Mouse (Mus musculus) megakaryocyte progenitor cell, adult 5-6 weeks (primary cell): ENCODE results near the gene Pon3. TPM values are rescaled to one million over a fixed set of nuclear protein-coding genes. Genes with fewer than 3 reads are reported as not detected.
"Not testable (repeated sequence)": the region's sequence is repeated elsewhere in the genome, so short reads cannot be mapped to it uniquely, and the experiment has no call there.

Experiments used
- ATAC-seq: replicated peaks from 2 replicates; pipeline ENCODE4 v1.8.0; 2016; ENCODE audit warnings: mild to moderate bottlenecking, moderate TSS enrichment, inconsistent platforms; ENCODE audit not compliant: poor library complexity
- total RNA-seq, 2 experiments: library from RNA; stranded (forward) in 1 of 2; stranded (reverse) in 1 of 2; fragments of 157-497, 149-512 nt in 1 of 2; fragments of 200-1000 nt in 1 of 2; gene quantifications; 2 replicates each; pipeline versions ENCODE4 v1.2.3 to v1.2.4; 2015 to 2017

Gene Pon3
- total RNA-seq, 2 experiments from 2014 or later, result 16.6 to 25.0 TPM

- no peak for ATAC-seq
Observed at GRCm38 (mm10) chr6:5255291-5255690, 795 bp downstream of the Pon3 start.

GRCm38 (mm10) chr6:5254869-5255268, 1.2 kb downstream of the Pon3 start:
- ATAC-seq, result no peak

DNA sequence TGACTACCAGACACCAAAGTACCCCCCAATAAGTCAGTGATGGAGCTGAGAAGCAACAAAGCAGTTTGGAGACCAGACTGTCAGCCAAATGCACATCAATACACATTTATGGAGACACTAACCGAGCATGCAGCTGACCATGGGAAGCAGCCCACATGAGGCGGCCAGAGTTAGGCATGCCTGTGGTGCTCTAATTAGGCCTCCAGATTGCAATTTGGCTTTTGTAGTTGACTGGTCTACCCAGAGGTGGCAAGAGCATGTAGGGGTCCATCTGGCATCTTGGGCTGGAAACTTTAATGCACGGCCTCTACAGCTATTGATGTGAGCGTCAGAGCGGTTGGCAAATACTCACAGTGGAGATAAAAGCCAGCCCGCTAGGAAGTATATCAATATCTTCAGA, 10.2 kb downstream of the Pon3 start:
- no peak for ATAC-seq

DNA sequence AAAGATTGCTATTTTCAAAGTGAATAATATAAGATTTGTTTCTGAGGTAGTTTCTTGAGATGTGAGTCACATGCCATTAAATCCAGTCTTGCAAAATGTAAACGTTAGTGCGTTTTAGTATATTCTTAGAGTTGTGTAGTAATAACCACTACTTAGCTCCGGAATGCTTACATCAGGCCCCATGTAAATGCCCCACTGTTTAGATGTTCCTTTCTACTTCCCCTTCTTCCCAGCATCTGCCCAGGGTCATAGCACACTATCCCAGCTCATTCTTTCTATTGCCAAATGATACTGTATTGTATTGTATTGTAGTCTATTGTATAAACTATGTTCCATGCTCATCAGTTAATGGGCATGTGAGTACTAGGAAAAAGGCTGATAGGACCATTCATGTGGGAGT, 17.3 kb downstream of the Pon3 start:
- ATAC-seq, result peak; percentile 70

DNA sequence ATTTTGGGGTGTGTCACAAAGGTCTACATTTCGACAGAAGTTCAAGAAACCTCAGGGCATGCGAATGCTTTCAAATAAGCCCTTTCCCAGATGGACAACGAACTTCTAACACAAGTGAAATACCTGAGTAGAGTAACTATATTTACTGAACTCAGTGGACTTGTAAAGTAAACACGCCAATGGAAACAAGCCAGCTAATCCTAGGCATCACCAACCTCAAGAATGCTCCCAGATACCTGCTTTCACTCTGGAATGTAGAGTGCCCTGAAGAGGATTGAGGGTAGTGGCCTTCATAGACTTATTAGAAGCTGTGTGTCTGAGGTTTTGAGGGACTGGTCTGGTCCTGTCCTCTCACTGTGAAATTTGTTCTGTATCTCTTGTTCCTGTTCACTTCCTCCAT, 18.6 kb downstream of the Pon3 start:
- ATAC-seq, result no peak

- ATAC-seq, result no peak
Observed at GRCm38 (mm10) chr6:5236843-5237371, 19.2 kb downstream of the Pon3 start.

GRCm38 (mm10) chr6:5234563-5234962, 21.5 kb downstream of the Pon3 start:
- ATAC-seq, result peak; percentile 56

DNA sequence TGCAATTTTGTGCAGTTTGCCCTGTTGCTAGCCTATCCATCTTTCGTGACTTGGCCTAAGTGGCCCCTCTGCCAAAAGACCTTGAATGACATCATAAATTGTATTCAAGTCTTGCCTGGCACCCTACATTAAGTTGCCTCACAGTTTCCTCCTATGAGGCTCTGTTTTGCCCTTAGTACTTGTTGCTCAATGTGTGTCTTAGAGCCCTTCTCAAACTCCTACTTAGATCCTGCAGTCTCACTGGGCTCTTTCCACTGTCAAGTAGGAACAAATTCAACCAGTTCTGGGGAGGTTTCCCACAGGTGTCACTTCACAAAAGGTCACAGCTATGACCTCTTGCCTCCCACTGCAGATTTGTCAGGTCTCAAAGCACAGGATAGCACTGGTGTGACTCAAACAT, 22.3 kb downstream of the Pon3 start:
- ATAC-seq, result peak; percentile 86

- ATAC-seq, result no peak
Observed at GRCm38 (mm10) chr6:5232022-5232421, 24.1 kb downstream of the Pon3 start.

- ATAC-seq, result no peak
Observed at GRCm38 (mm10) chr6:5230261-5230660, 25.8 kb downstream of the Pon3 start.

GRCm38 (mm10) chr6:5223551-5223950, 32.5 kb downstream of the Pon3 start:
- not testable (repeated sequence) for ATAC-seq

- ATAC-seq, result no peak
Observed at GRCm38 (mm10) chr6:5222080-5222479, 34.0 kb downstream of the Pon3 start.

DNA sequence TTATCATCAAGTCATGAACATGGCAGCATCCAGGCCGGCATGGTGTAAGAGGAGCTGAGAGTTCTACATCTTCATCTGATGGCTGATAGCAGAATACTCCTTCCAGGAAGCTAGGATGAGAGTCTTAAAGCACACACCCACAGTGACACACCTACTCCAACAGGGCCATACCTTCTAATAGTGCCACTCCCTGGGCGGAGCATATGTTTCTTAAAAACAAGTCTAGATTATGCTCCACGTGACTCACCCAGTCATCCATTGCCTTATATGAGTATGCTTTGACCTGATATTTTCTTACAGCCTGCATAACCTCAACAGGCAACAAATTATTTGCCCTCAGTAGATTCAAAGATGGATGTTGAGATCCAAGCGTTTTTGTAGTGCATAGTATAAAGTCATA, 37.9 kb downstream of the Pon3 start:
- ATAC-seq, result no peak

DNA sequence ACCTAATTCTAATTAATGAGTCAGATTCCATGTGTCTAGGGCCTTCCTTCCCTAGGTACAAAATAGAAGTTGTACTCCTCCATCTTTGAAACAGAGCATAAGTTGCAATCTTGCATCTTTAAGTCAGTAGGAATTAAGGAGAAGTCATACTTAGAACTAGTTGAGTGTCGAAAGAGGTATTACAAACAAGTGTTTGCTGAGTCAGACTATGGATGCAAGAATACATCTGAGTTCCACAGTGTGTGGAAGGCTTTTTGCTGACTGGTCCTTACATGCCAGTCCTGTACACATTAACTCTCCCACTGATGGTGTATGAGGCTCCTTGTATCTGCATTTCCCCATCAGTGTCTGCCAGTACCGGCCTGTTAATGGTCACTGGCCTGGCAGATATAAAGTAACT, 48.3 kb downstream of the Pon3 start:
- ATAC-seq, result peak; percentile 65

GRCm38 (mm10) chr6:5199916-5200315, 56.2 kb downstream of the Pon3 start:
- ATAC-seq, result peak; percentile 85

DNA sequence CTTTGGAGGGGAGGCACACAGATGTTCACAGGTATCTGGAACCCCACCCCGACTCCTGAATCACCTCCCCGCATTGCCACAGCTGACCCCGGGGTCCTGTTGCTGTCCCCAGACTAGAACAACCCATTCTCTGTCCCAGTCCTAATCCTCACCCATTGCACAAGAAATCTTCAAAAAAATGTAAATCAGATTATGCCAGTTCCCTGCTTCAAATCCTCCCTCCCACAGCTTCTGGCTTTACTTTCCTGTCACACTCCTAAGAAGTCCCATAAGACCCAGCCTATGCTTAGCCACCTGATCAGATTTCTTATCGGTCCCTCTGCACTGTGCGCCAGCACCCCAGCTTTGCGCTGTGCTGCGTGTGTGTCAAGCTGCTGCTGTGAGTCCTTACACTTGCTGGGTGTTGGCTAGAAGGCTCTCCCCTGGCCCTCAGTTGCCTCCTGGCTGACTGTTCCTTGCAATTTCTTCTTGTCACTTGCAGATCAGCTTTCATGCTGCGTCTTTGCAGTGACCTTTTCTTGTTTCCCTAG, 56.6 kb downstream of the Pon3 start:
- peak; percentile 42 for ATAC-seq

DNA sequence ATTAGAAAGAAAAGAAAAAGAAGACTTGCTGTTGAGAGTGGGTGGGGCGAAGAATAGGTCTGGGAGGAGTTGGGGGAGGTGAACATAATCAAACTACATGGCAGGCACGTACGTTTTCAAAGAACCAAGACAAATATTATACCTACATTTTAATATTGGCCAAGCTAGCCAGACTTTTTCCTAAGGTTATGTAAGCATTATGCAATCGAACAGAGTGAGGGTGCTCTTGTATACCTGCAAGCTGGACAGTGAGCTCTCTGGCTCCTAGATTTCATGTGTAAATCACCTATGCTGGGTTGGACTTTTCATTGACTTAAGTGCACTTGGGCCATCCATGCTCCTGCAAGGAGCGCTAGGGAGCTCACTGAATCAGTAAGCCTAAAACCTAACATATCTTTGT, 57.5 kb downstream of the Pon3 start:
- no peak for ATAC-seq

DNA sequence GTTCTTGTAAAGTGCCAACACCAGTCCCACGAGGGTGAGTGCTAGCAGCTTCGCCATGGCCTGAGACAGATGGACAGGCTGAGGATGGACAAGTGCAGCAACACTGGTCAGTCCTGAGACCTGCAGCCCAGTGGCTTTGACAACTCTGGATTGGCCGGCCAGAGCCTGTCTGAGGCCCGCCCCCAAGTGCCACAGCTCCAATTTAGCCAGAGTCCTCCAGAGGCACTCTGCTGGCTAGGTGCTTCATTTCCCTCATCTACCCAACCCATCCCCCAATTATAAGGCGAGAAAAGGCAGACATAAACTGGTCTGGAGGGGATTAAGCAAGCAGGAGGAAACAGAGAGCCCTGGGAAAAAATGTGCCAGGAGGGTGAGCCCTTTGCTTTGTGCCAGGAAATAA, 62.4 kb downstream of the Pon3 start, which contains the start of gene Pon1:
Pon1 (minus strand) TSS at position 254 of the 400 bp plus-strand sequence.
- no peak for ATAC-seq

GRCm38 (mm10) chr6:5190761-5191160, 65.3 kb downstream of the Pon3 start:
- no peak for ATAC-seq

DNA sequence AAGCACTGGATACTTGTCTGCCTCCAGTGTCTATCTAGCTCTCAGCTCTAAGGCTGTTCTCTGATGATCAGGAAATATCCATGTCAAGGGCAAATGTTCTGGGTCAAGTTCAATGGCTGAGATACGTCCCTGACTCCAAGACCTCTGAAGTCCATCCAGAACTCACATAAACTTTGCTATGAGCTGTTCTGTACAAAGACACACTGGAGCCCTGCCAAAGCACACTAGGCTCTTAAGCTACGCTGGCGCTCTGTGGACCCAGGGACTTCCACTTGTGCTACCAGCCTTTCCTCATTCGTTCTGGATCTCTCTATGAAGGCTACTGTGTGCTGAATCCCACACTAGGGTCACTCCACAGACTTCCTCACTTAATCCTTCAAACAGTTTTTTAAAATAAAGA, 66.6 kb downstream of the Pon3 start:
- no peak for ATAC-seq

- no peak for ATAC-seq
Observed at GRCm38 (mm10) chr6:5188938-5189337, 67.1 kb downstream of the Pon3 start.

DNA sequence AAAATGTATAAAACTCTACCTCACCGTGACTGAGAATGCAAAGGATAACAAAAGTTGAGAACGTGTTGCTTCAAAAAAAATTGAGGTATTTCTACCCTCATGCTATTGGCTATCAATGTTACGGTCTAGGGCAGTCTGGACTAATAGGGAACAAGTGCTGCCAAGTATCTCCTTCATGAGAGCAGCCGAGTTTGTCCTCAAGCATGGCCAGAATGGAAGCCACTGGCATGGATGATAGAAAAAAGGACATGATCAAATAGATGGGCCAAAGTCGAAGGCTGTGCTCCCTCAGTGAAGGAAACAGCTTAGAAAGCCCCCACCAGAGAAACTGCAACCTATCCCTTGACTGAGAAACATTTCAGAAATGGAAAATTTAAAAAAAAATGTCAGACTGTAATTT, 68.0 kb downstream of the Pon3 start:
- ATAC-seq, result no peak

- no peak for ATAC-seq
Observed at GRCm38 (mm10) chr6:5187586-5187985, 68.5 kb downstream of the Pon3 start.
